Mouse (Mus musculus) cerebellum, adult 11-12 months (tissue): ENCODE measurements around the gene Gm36210.
"Not testable (repeated sequence)": the region's sequence is repeated elsewhere in the genome, so short reads cannot be mapped to it uniquely, and the experiment has no call there.

ENCODE experiments used
- DNase-seq: peaks from one replicate; pipeline ENCODE4 v3.0.0; 2022

Gene Gm36210

GRCm38 (mm10) chr7:4922508-4922907 is 16.2 kb upstream of the Gm36210 start:
- DNase-seq: peak; percentile 88

GRCm38 (mm10) chr7:4921824-4922482 is 15.6 kb upstream of the Gm36210 start, which contains the start of gene Nat14:
Nat14 (plus strand) TSS chr7:4922028.
- DNase-seq: no peak

GRCm38 (mm10) chr7:4920976-4921823 is 14.9 kb upstream of the Gm36210 start:
- DNase-seq: no peak

GRCm38 (mm10) chr7:4920496-4920895 is 14.2 kb upstream of the Gm36210 start:
- DNase-seq: no peak

- DNase-seq: no peak
Observed at GRCm38 (mm10) chr7:4919971-4920370, 13.7 kb upstream of the Gm36210 start.

- no peak for DNase-seq
Observed at GRCm38 (mm10) chr7:4919096-4919495, 12.8 kb upstream of the Gm36210 start.

- no peak for DNase-seq
Observed at GRCm38 (mm10) chr7:4918681-4919080, 12.4 kb upstream of the Gm36210 start.

- DNase-seq: no peak
Observed at GRCm38 (mm10) chr7:4917494-4917893, 11.2 kb upstream of the Gm36210 start.

GRCm38 (mm10) chr7:4915669-4916416 is 9.5 kb upstream of the Gm36210 start:
- DNase-seq: peak; percentile 64

- DNase-seq: peak; percentile 94
Observed at GRCm38 (mm10) chr7:4915007-4915665, 8.8 kb upstream of the Gm36210 start, which contains the start of gene Zfp628. Zfp628 (plus strand) TSS chr7:4915217.

- DNase-seq: no peak
Observed at GRCm38 (mm10) chr7:4912248-4912647, 5.9 kb upstream of the Gm36210 start.

- DNase-seq: peak; percentile 38
Observed at GRCm38 (mm10) chr7:4911561-4911960, 5.2 kb upstream of the Gm36210 start.

- no peak for DNase-seq
Observed at GRCm38 (mm10) chr7:4902404-4902803, 3.9 kb downstream of the Gm36210 start.

GRCm38 (mm10) chr7:4901171-4901570 is 5.1 kb downstream of the Gm36210 start:
- DNase-seq: no peak

- DNase-seq: no peak
Observed at GRCm38 (mm10) chr7:4900523-4900851, 5.8 kb downstream of the Gm36210 start.

GRCm38 (mm10) chr7:4899649-4900522 is 6.4 kb downstream of the Gm36210 start:
- no peak for DNase-seq

- DNase-seq: peak; percentile 43
Observed at GRCm38 (mm10) chr7:4898851-4899648, 7.3 kb downstream of the Gm36210 start.

GRCm38 (mm10) chr7:4895186-4895585 is 11.1 kb downstream of the Gm36210 start:
- no peak for DNase-seq

GRCm38 (mm10) chr7:4886680-4887079 is 19.6 kb downstream of the Gm36210 start:
- DNase-seq: no peak

- DNase-seq: not testable (repeated sequence)
Observed at GRCm38 (mm10) chr7:4879036-4879435, 27.3 kb downstream of the Gm36210 start.

GRCm38 (mm10) chr7:4878186-4878585 is 28.1 kb downstream of the Gm36210 start:
- no peak for DNase-seq
